Mouse (Mus musculus): ENCODE measurements around the gene Kcnma1. TPM values are rescaled to one million over a fixed set of nuclear protein-coding genes. Genes with fewer than 3 reads are reported as not detected.

Gene Kcnma1
- polyA plus RNA-seq, 1 experiment from 2014 or later: 2.3 TPM

GRCm38 (mm10) chr14:23494496-23494800 is 519.8 kb downstream of the Kcnma1 start:
- no peaks in the 10 kb centered on the region for H3K36me3 ChIP-seq
- no peaks in the 10 kb centered on the region for H3K4me1 ChIP-seq (replicated peaks)
- no peaks in the 10 kb centered on the region for H3K27me3 ChIP-seq
- H3K4me3 ChIP-seq (replicated peaks): no peak overlapping the region
- no peak overlapping the region for H3K4me2 ChIP-seq
- no peak overlapping the region for H3K27ac ChIP-seq
- no peaks in the 10 kb centered on the region for H3K9me3 ChIP-seq
- 77% methylated on average over 3 of the region's 3 CpGs for WGBS
- no peak overlapping the region for H3K9ac ChIP-seq (replicated peaks)
- no peak for ATAC-seq (ENCODE audit: insufficient number of reproducible peaks, insufficient read depth, low FRiP score, low TSS enrichment, low read depth)

DNA sequence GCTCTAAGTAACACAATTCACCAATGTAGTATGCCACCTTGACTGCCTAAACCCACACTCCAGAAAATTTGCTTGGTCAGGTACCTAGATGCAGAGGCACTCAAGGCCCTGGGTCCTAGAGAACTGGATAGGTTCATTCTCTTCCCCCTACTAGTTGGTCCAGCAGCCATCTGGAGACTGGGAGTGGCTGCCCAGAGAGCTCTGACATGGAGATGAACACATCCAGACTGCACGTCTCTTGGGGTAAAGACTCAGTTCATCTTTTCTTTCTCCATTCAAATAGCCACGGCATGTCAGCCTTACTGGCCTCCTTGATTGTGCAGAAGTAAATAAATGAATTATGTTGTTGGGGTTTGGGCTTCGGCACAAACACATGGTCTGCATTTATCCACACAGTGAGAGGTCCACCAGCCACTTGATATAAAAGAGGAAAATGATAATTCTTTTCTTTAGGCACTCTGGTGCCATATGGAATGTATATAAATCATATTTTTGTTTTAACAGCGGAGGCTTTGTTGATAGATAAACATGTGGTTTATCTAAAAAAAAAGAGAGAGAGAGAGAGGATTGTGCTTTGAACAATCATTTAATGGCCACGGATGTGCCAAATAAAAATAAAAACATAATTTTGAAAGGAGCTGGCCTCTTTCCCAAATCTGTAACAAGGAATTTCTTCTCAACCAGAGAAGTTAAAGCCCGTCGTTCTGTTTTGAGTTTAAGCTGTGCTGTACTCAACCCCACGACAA is 520.4 kb downstream of the Kcnma1 start:
- Histone ChIP-seq H3K9ac (replicated peaks) (no peak overlapping the region), H3K9me3 (no peaks in the 10 kb centered on the region), H3K4me1 (replicated peaks) (no peaks in the 10 kb centered on the region), H3K4me2 (no peak overlapping the region), H3K27me3 (no peaks in the 10 kb centered on the region), H3K27ac (no peak overlapping the region), H3K4me3 (replicated peaks) (no peak overlapping the region), H3K36me3 (no peaks in the 10 kb centered on the region)
- ATAC-seq (ENCODE audit: insufficient number of reproducible peaks, insufficient read depth, low FRiP score, low TSS enrichment, low read depth): no peak
- 68% methylated on average over 8 of the region's 8 CpGs for WGBS

GRCm38 (mm10) chr14:23492581-23493360 is 521.5 kb downstream of the Kcnma1 start:
- Histone ChIP-seq H3K27ac (no peak overlapping the region), H3K4me3 (replicated peaks) (no peak overlapping the region), H3K9ac (replicated peaks) (no peak overlapping the region), H3K4me1 (replicated peaks) (no peaks in the 10 kb centered on the region), H3K4me2 (no peak overlapping the region), H3K9me3 (no peaks in the 10 kb centered on the region), H3K36me3 (no peaks in the 10 kb centered on the region), H3K27me3 (no peaks in the 10 kb centered on the region)
- no peak for ATAC-seq (ENCODE audit: insufficient number of reproducible peaks, insufficient read depth, low FRiP score, low TSS enrichment, low read depth)
- WGBS: 76% methylated on average over 9 of the region's 9 CpGs

- Histone ChIP-seq H3K9ac (replicated peaks) (no peak overlapping the region), H3K9me3 (no peaks in the 10 kb centered on the region), H3K4me3 (replicated peaks) (no peak overlapping the region), H3K4me2 (no peak overlapping the region), H3K36me3 (no peaks in the 10 kb centered on the region), H3K27me3 (no peaks in the 10 kb centered on the region), H3K4me1 (replicated peaks) (no peaks in the 10 kb centered on the region), H3K27ac (no peak overlapping the region)
- 32% methylated on average over 2 of the region's 2 CpGs for WGBS
- no peak for ATAC-seq (ENCODE audit: insufficient number of reproducible peaks, insufficient read depth, low FRiP score, low TSS enrichment, low read depth)
Observed at GRCm38 (mm10) chr14:23491359-23491758, 522.9 kb downstream of the Kcnma1 start.

DNA sequence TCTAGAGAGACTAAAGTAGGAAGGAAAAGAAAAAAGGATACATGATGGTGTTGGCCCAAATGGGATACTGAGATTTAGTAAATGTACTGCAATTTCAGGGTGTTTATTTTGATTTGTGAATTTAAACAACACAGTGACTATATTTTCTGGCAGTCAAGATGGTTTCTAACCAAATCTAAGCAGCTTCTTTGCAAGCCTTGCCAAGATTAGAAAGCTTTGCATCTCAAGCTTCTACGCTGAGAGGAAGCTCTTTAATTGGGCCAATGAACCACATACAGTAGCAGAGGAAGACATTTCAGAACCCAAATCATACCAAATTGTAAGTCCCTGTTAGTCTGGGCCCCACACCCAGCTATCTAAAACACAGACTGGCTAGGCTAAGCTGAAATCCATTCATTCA is 527.6 kb downstream of the Kcnma1 start:
- H3K27me3 ChIP-seq: no peaks in the 10 kb centered on the region
- H3K36me3 ChIP-seq: no peaks in the 10 kb centered on the region
- H3K4me1 ChIP-seq (replicated peaks): no peaks in the 10 kb centered on the region
- 89% methylated on average over 1 of the region's 1 CpGs for WGBS
- H3K27ac ChIP-seq: no peak overlapping the region
- H3K4me3 ChIP-seq (replicated peaks): no peak overlapping the region
- no peak overlapping the region for H3K4me2 ChIP-seq
- no peak for ATAC-seq (ENCODE audit: insufficient number of reproducible peaks, insufficient read depth, low FRiP score, low TSS enrichment, low read depth)
- no peak overlapping the region for H3K9ac ChIP-seq (replicated peaks)
- H3K9me3 ChIP-seq: no peaks in the 10 kb centered on the region

- Histone ChIP-seq H3K9ac (replicated peaks) (no peak overlapping the region), H3K27me3 (no peaks in the 10 kb centered on the region), H3K9me3 (no peaks in the 10 kb centered on the region), H3K4me3 (replicated peaks) (no peak overlapping the region), H3K36me3 (no peaks in the 10 kb centered on the region), H3K4me2 (no peak overlapping the region), H3K4me1 (replicated peaks) (no peaks in the 10 kb centered on the region), H3K27ac (no peak overlapping the region)
- no peak for ATAC-seq (ENCODE audit: insufficient number of reproducible peaks, insufficient read depth, low FRiP score, low TSS enrichment, low read depth)
- WGBS: 69% methylated on average over 7 of the region's 7 CpGs
Observed at GRCm38 (mm10) chr14:23485802-23486500, 528.3 kb downstream of the Kcnma1 start.

GRCm38 (mm10) chr14:23475129-23475528 is 539.2 kb downstream of the Kcnma1 start:
- Histone ChIP-seq H3K4me3 (replicated peaks) (no peak overlapping the region), H3K27me3 (no peaks in the 10 kb centered on the region), H3K9me3 (no peaks in the 10 kb centered on the region), H3K27ac (no peak overlapping the region), H3K4me2 (no peak overlapping the region), H3K4me1 (replicated peaks) (peaks cover 3% of the 10 kb centered on the region; the same call in 1 of the 2 replicates), H3K36me3 (no peaks in the 10 kb centered on the region), H3K9ac (replicated peaks) (no peak overlapping the region)
- no peak for ATAC-seq (ENCODE audit: insufficient number of reproducible peaks, insufficient read depth, low FRiP score, low TSS enrichment, low read depth)
- 70% methylated on average over 4 of the region's 4 CpGs for WGBS

GRCm38 (mm10) chr14:23470071-23470470 is 544.2 kb downstream of the Kcnma1 start:
- no peaks in the 10 kb centered on the region for H3K9me3 ChIP-seq
- no peak overlapping the region for H3K9ac ChIP-seq (replicated peaks)
- H3K27ac ChIP-seq: no peak overlapping the region
- H3K4me1 ChIP-seq (replicated peaks): peaks cover 3% of the 10 kb centered on the region
- H3K27me3 ChIP-seq: no peaks in the 10 kb centered on the region
- H3K4me3 ChIP-seq (replicated peaks): no peak overlapping the region
- ATAC-seq (ENCODE audit: insufficient number of reproducible peaks, insufficient read depth, low FRiP score, low TSS enrichment, low read depth): no peak
- no peaks in the 10 kb centered on the region for H3K36me3 ChIP-seq
- no peak overlapping the region for H3K4me2 ChIP-seq
- WGBS: 64% methylated on average over 2 of the region's 2 CpGs

GRCm38 (mm10) chr14:23465135-23465534 is 549.2 kb downstream of the Kcnma1 start:
- no peak overlapping the region for H3K9ac ChIP-seq (replicated peaks)
- WGBS: 56% methylated on average over 2 of the region's 2 CpGs
- ATAC-seq (ENCODE audit: insufficient number of reproducible peaks, insufficient read depth, low FRiP score, low TSS enrichment, low read depth): no peak
- no peak overlapping the region for H3K4me3 ChIP-seq (replicated peaks)
- H3K4me1 ChIP-seq (replicated peaks): peaks cover 8% of the 10 kb centered on the region
- H3K27me3 ChIP-seq: no peaks in the 10 kb centered on the region
- no peak overlapping the region for H3K4me2 ChIP-seq
- H3K36me3 ChIP-seq: no peaks in the 10 kb centered on the region
- no peaks in the 10 kb centered on the region for H3K9me3 ChIP-seq
- H3K27ac ChIP-seq: no peak overlapping the region

DNA sequence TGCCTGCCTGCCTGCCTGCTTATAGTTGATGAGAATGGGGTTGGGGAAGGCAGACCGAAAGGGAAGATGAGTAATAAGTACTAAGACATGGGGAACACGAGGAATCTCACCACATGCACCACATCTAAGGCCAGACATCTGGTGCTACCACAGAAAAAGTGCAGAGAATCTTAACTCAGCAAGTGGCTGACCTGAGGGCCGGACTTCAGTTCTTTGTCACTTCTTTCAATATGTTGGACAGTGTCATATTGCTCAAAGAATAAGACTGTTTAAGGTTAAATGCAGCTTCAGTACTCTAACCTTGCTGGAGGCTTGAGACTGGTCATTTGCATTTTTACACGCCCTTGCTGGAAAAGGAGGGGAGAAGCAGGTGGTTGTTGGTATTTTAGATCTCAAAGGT is 555.7 kb downstream of the Kcnma1 start:
- Histone ChIP-seq H3K27me3 (peaks cover 10% of the 10 kb centered on the region; the same call in 1 of the 2 replicates), H3K4me3 (replicated peaks) (no peak overlapping the region), H3K4me1 (replicated peaks) (peaks cover 56% of the 10 kb centered on the region), H3K36me3 (no peaks in the 10 kb centered on the region), H3K9me3 (no peaks in the 10 kb centered on the region), H3K9ac (replicated peaks) (no peak overlapping the region), H3K4me2 (no peak overlapping the region), H3K27ac (no peak overlapping the region)
- ATAC-seq (ENCODE audit: insufficient number of reproducible peaks, insufficient read depth, low FRiP score, low TSS enrichment, low read depth): no peak
- 47% methylated on average over 4 of the region's 4 CpGs for WGBS

GRCm38 (mm10) chr14:23451681-23452080 is 562.6 kb downstream of the Kcnma1 start:
- 15% methylated on average over 6 of the region's 6 CpGs for WGBS
- H3K27ac ChIP-seq: peak overlapping the region; percentile 25; the same call in 1 of the 2 replicates

More at GRCm38 (mm10) chr14:23451681-23452080, 562.6 kb downstream of the Kcnma1 start:
- no peak; the same call in 1 of the 2 replicates for ATAC-seq (ENCODE audit: insufficient number of reproducible peaks, insufficient read depth, low FRiP score, low TSS enrichment, low read depth)
- no peak overlapping the region for H3K4me2 ChIP-seq
- H3K9ac ChIP-seq (replicated peaks): no peak overlapping the region
- no peaks in the 10 kb centered on the region for H3K36me3 ChIP-seq
- H3K4me1 ChIP-seq (replicated peaks): peaks cover 38% of the 10 kb centered on the region
- peaks cover 5% of the 10 kb centered on the region; the same call in 1 of the 2 replicates for H3K27me3 ChIP-seq
- no peak overlapping the region for H3K4me3 ChIP-seq (replicated peaks)
- H3K9me3 ChIP-seq: no peaks in the 10 kb centered on the region

Data from limb, embryonic 12.5 days (tissue).